Mouse (Mus musculus) kidney, adult 10 weeks (tissue): ENCODE measurements around the gene Lcn4. TPM values are rescaled to one million over a fixed set of nuclear protein-coding genes. Genes with fewer than 3 reads are reported as not detected.

ENCODE experiments used
- polyA plus RNA-seq: library from polyadenylated mRNA; stranded (reverse); fragments of 350-450 nt; fragmentation: Illumina TruSeq; extraction: RNeasy Lipid Tissue Mini Kit (QIAGEN cat#74804); gene quantifications from one replicate; pipeline ENCODE4 v1.2.3, GENCODE M21; 2014; ENCODE audit warnings: low read depth, low replicate concordance

Lcn4 gene
- polyA plus RNA-seq: not detected

GRCm38 (mm10) chr2:26671182-26671581, at the start of gene Lcn4:
Lcn4 (minus strand) TSS chr2:26671282.

GRCm38 (mm10) chr2:26627921-26628739, 43.0 kb downstream of the Lcn4 start, which contains the start of gene Fam69b:
Fam69b (plus strand) TSS chr2:26628457.

Other genes starting within 250 kb of the Lcn4 start
- 44.5 TPM for gene Sec16a, start 226.1 kb downstream of the Lcn4 start, polyA plus RNA-seq
- gene Notch1, start 154.6 kb downstream of the Lcn4 start, polyA plus RNA-seq: 1.1 TPM
- gene Egfl7, start 91.3 kb downstream of the Lcn4 start, polyA plus RNA-seq: 6.6 TPM
- gene Gm20532, start 84.6 kb downstream of the Lcn4 start, polyA plus RNA-seq: not detected
- 2.1 TPM for gene Agpat2, start 66.9 kb downstream of the Lcn4 start, polyA plus RNA-seq
- not detected for gene Fam69b, start 42.8 kb downstream of the Lcn4 start, polyA plus RNA-seq
- not detected for gene Abo, start 193.7 kb upstream of the Lcn4 start, polyA plus RNA-seq
- 8.7 TPM for gene Surf6, start 231.6 kb upstream of the Lcn4 start, polyA plus RNA-seq
- 11.5 TPM for gene Med22, start 239.4 kb upstream of the Lcn4 start, polyA plus RNA-seq
- gene Rpl7a, start 239.5 kb upstream of the Lcn4 start, polyA plus RNA-seq: 37.5 TPM
- gene Surf2, start 245.1 kb upstream of the Lcn4 start, polyA plus RNA-seq: 10.0 TPM
- gene Surf1, start 245.2 kb upstream of the Lcn4 start, polyA plus RNA-seq: 45.8 TPM